Mouse (Mus musculus): ENCODE data around the gene Arl8b. TPM values are rescaled to one million over a fixed set of nuclear protein-coding genes. Genes with fewer than 3 reads are reported as not detected.

Gene Arl8b
- polyA plus RNA-seq, 1 experiment from 2014 or later: 54.1 TPM

- 67% methylated on average over 7 of the region's 7 CpGs for WGBS
- H3K4me2 ChIP-seq: no peak overlapping the region
- peaks cover 12% of the 10 kb centered on the region for H3K4me1 ChIP-seq (replicated peaks)
- no peaks in the 10 kb centered on the region for H3K9me3 ChIP-seq
- H3K9ac ChIP-seq (replicated peaks): no peak overlapping the region
- no peak overlapping the region for H3K27ac ChIP-seq
- ATAC-seq (ENCODE audit: insufficient number of reproducible peaks, insufficient read depth, low FRiP score, low TSS enrichment, low read depth): no peak
- no peak overlapping the region for H3K4me3 ChIP-seq (replicated peaks)
- H3K27me3 ChIP-seq: no peaks in the 10 kb centered on the region
- peaks cover 37% of the 10 kb centered on the region for H3K36me3 ChIP-seq
Measured at GRCm38 (mm10) chr6:108824816-108825545, 42.1 kb downstream of the Arl8b start.

GRCm38 (mm10) chr6:108826070-108826469, 43.2 kb downstream of the Arl8b start:
- no peak overlapping the region for H3K27ac ChIP-seq
- H3K4me1 ChIP-seq (replicated peaks): peaks cover 16% of the 10 kb centered on the region
- H3K4me3 ChIP-seq (replicated peaks): no peak overlapping the region
- H3K9ac ChIP-seq (replicated peaks): no peak overlapping the region
- peaks cover 29% of the 10 kb centered on the region for H3K36me3 ChIP-seq
- no peaks in the 10 kb centered on the region for H3K27me3 ChIP-seq
- no peaks in the 10 kb centered on the region for H3K9me3 ChIP-seq
- ATAC-seq (ENCODE audit: insufficient number of reproducible peaks, insufficient read depth, low FRiP score, low TSS enrichment, low read depth): no peak
- H3K4me2 ChIP-seq: no peak overlapping the region
- WGBS: 67% methylated on average over 3 of the region's 3 CpGs

GRCm38 (mm10) chr6:108827336-108827920, 44.5 kb downstream of the Arl8b start:
- Histone ChIP-seq H3K9me3 (no peaks in the 10 kb centered on the region), H3K27me3 (no peaks in the 10 kb centered on the region), H3K4me3 (replicated peaks) (peak overlapping the region; percentile 84), H3K4me1 (replicated peaks) (peaks cover 19% of the 10 kb centered on the region), H3K9ac (replicated peaks) (peak overlapping the region; percentile 38; the same call in 1 of the 2 replicates), H3K4me2 (peak overlapping the region; percentile 78), H3K27ac (no peak overlapping the region), H3K36me3 (peaks cover 16% of the 10 kb centered on the region; the same call in 1 of the 2 replicates)
- ATAC-seq (ENCODE audit: insufficient number of reproducible peaks, insufficient read depth, low FRiP score, low TSS enrichment, low read depth): no peak
- WGBS: 29% methylated on average over 5 of the region's 5 CpGs

GRCm38 (mm10) chr6:108828234-108828868, 45.5 kb downstream of the Arl8b start, which contains the start of gene Edem1:
Gene Edem1, plus strand, starts transcription at chr6:108828641.
- H3K27ac ChIP-seq: peak within 1 kb of the TSS; percentile 87
- under 1% methylated on average over 60 of the region's 67 CpGs for WGBS
- H3K9ac ChIP-seq (replicated peaks): peak within 1 kb of the TSS; percentile 83
- peaks cover 19% of the 10 kb centered on the region for H3K4me1 ChIP-seq (replicated peaks)
- peaks cover 8% of the 10 kb centered on the region; the same call in 1 of the 2 replicates for H3K36me3 ChIP-seq
- H3K4me2 ChIP-seq: peak within 1 kb of the TSS; percentile 78
- peak; percentile 98 for ATAC-seq (ENCODE audit: insufficient number of reproducible peaks, insufficient read depth, low FRiP score, low TSS enrichment, low read depth)
- H3K27me3 ChIP-seq: no peaks in the 10 kb centered on the region
- H3K4me3 ChIP-seq (replicated peaks): peak within 1 kb of the TSS; percentile 84
- H3K9me3 ChIP-seq: no peaks in the 10 kb centered on the region

GRCm38 (mm10) chr6:108828872-108829271, 46.0 kb downstream of the Arl8b start:
- WGBS: under 1% methylated on average over 56 of the region's 56 CpGs
- Histone ChIP-seq H3K4me2 (peak overlapping the region; percentile 78), H3K4me1 (replicated peaks) (peaks cover 19% of the 10 kb centered on the region), H3K27ac (peak overlapping the region; percentile 87), H3K4me3 (replicated peaks) (peak overlapping the region; percentile 84), H3K9ac (replicated peaks) (peak overlapping the region; percentile 83), H3K27me3 (no peaks in the 10 kb centered on the region), H3K36me3 (peaks cover 4% of the 10 kb centered on the region; the same call in 1 of the 2 replicates), H3K9me3 (no peaks in the 10 kb centered on the region)
- ATAC-seq (ENCODE audit: insufficient number of reproducible peaks, insufficient read depth, low FRiP score, low TSS enrichment, low read depth): no peak; the same call in 1 of the 2 replicates

- Histone ChIP-seq H3K27me3 (no peaks in the 10 kb centered on the region), H3K9me3 (no peaks in the 10 kb centered on the region), H3K9ac (replicated peaks) (peak overlapping the region; percentile 83), H3K4me1 (replicated peaks) (peaks cover 19% of the 10 kb centered on the region), H3K36me3 (no peaks in the 10 kb centered on the region; the same call in 1 of the 2 replicates), H3K4me2 (peak overlapping the region; percentile 78), H3K4me3 (replicated peaks) (peak overlapping the region; percentile 84), H3K27ac (no peak overlapping the region)
- ATAC-seq (ENCODE audit: insufficient number of reproducible peaks, insufficient read depth, low FRiP score, low TSS enrichment, low read depth): no peak
- 20% methylated on average over 22 of the region's 22 CpGs for WGBS
Measured at GRCm38 (mm10) chr6:108829386-108830370, 46.8 kb downstream of the Arl8b start.

GRCm38 (mm10) chr6:108832170-108832569, 49.3 kb downstream of the Arl8b start:
- H3K27ac ChIP-seq: no peak overlapping the region
- WGBS: 88% methylated on average over 1 of the region's 1 CpGs
- H3K9ac ChIP-seq (replicated peaks): no peak overlapping the region
- ATAC-seq (ENCODE audit: insufficient number of reproducible peaks, insufficient read depth, low FRiP score, low TSS enrichment, low read depth): no peak
- peaks cover 18% of the 10 kb centered on the region for H3K4me1 ChIP-seq (replicated peaks)
- no peaks in the 10 kb centered on the region for H3K27me3 ChIP-seq
- no peak overlapping the region for H3K4me3 ChIP-seq (replicated peaks)
- H3K4me2 ChIP-seq: no peak overlapping the region
- H3K9me3 ChIP-seq: no peaks in the 10 kb centered on the region
- peaks cover 7% of the 10 kb centered on the region; the same call in 1 of the 2 replicates for H3K36me3 ChIP-seq

- H3K9me3 ChIP-seq: no peaks in the 10 kb centered on the region
- peaks cover 15% of the 10 kb centered on the region for H3K4me1 ChIP-seq (replicated peaks)
- H3K27ac ChIP-seq: no peak overlapping the region
- WGBS: 89% methylated on average over 6 of the region's 6 CpGs
- no peak overlapping the region for H3K4me2 ChIP-seq
- no peak overlapping the region for H3K9ac ChIP-seq (replicated peaks)
- peaks cover 15% of the 10 kb centered on the region for H3K36me3 ChIP-seq
- H3K4me3 ChIP-seq (replicated peaks): no peak overlapping the region
- no peak for ATAC-seq (ENCODE audit: insufficient number of reproducible peaks, insufficient read depth, low FRiP score, low TSS enrichment, low read depth)
- no peaks in the 10 kb centered on the region for H3K27me3 ChIP-seq
Measured at GRCm38 (mm10) chr6:108832989-108833388, 50.1 kb downstream of the Arl8b start.

GRCm38 (mm10) chr6:108833963-108834697, 51.2 kb downstream of the Arl8b start:
- Histone ChIP-seq H3K4me3 (replicated peaks) (no peak overlapping the region), H3K27me3 (no peaks in the 10 kb centered on the region), H3K9ac (replicated peaks) (no peak overlapping the region), H3K27ac (no peak overlapping the region), H3K36me3 (peaks cover 22% of the 10 kb centered on the region), H3K4me2 (no peak overlapping the region), H3K4me1 (replicated peaks) (peaks cover 15% of the 10 kb centered on the region), H3K9me3 (no peaks in the 10 kb centered on the region)
- no peak for ATAC-seq (ENCODE audit: insufficient number of reproducible peaks, insufficient read depth, low FRiP score, low TSS enrichment, low read depth)
- 92% methylated on average over 8 of the region's 8 CpGs for WGBS
